Mouse (Mus musculus): Measurements from ENCODE around the gene Vnn3.

Vnn3 gene

GRCm38 (mm10) chr10:23851228-23851912 lies at the start of gene Vnn3:
Vnn3 (plus strand) TSS chr10:23851462.
- no peak for DNase-seq

- DNase-seq = no peak
Observed at GRCm38 (mm10) chr10:23802911-23803310, 48.4 kb upstream of the Vnn3 start.

GRCm38 (mm10) chr10:23804665-23805064 lies 46.6 kb upstream of the Vnn3 start:
- DNase-seq = no peak

- no peak for DNase-seq
Observed at GRCm38 (mm10) chr10:23806201-23806600, 45.1 kb upstream of the Vnn3 start.

GRCm38 (mm10) chr10:23811635-23812437 lies 39.4 kb upstream of the Vnn3 start:
- DNase-seq = peak; percentile 61 to 73

- DNase-seq = no peak
Observed at GRCm38 (mm10) chr10:23812438-23812759, 38.9 kb upstream of the Vnn3 start.

- no peak for DNase-seq
Observed at GRCm38 (mm10) chr10:23812852-23813766, 38.2 kb upstream of the Vnn3 start.

- DNase-seq = peak; percentile 71 to 82
Observed at GRCm38 (mm10) chr10:23815168-23815567, 36.1 kb upstream of the Vnn3 start.

- DNase-seq = no peak
Observed at GRCm38 (mm10) chr10:23816241-23816640, 35.0 kb upstream of the Vnn3 start.

- DNase-seq = no peak
Observed at GRCm38 (mm10) chr10:23826516-23826915, 24.7 kb upstream of the Vnn3 start.

- DNase-seq = no peak
Observed at GRCm38 (mm10) chr10:23836003-23836964, 15.0 kb upstream of the Vnn3 start.

- no peak for DNase-seq
Observed at GRCm38 (mm10) chr10:23837115-23837514, 14.1 kb upstream of the Vnn3 start.

- no peak for DNase-seq
Observed at GRCm38 (mm10) chr10:23838910-23839309, 12.4 kb upstream of the Vnn3 start.

GRCm38 (mm10) chr10:23839368-23839767 lies 11.9 kb upstream of the Vnn3 start:
- DNase-seq = no peak

GRCm38 (mm10) chr10:23840496-23840895 lies 10.8 kb upstream of the Vnn3 start:
- DNase-seq = no peak

GRCm38 (mm10) chr10:23852096-23852495 lies 834 bp downstream of the Vnn3 start:
- DNase-seq = no peak

- no peak for DNase-seq
Observed at GRCm38 (mm10) chr10:23864362-23865312, 13.4 kb downstream of the Vnn3 start.

GRCm38 (mm10) chr10:23880695-23881094 lies 29.4 kb downstream of the Vnn3 start:
- DNase-seq = peak in 1 of 2 experiments; percentile 5

- no peak for DNase-seq
Observed at GRCm38 (mm10) chr10:23884910-23885309, 33.6 kb downstream of the Vnn3 start.

- no peak for DNase-seq
Observed at GRCm38 (mm10) chr10:23886060-23886459, 34.8 kb downstream of the Vnn3 start.

GRCm38 (mm10) chr10:23892987-23893386 lies 41.7 kb downstream of the Vnn3 start:
- no peak for DNase-seq

Data from cerebellum, postnatal 36 days (tissue).